Mouse (Mus musculus): ENCODE measurements around the gene Gga1. TPM values are rescaled to one million over a fixed set of nuclear protein-coding genes. Genes with fewer than 3 reads are reported as not detected.

Gga1 gene
- 37.3 and 42.0 TPM in 2 replicates for polyA plus RNA-seq (2014; fragmentation: Nextera tagmentation; extraction: Ambion mirVana)

DNA sequence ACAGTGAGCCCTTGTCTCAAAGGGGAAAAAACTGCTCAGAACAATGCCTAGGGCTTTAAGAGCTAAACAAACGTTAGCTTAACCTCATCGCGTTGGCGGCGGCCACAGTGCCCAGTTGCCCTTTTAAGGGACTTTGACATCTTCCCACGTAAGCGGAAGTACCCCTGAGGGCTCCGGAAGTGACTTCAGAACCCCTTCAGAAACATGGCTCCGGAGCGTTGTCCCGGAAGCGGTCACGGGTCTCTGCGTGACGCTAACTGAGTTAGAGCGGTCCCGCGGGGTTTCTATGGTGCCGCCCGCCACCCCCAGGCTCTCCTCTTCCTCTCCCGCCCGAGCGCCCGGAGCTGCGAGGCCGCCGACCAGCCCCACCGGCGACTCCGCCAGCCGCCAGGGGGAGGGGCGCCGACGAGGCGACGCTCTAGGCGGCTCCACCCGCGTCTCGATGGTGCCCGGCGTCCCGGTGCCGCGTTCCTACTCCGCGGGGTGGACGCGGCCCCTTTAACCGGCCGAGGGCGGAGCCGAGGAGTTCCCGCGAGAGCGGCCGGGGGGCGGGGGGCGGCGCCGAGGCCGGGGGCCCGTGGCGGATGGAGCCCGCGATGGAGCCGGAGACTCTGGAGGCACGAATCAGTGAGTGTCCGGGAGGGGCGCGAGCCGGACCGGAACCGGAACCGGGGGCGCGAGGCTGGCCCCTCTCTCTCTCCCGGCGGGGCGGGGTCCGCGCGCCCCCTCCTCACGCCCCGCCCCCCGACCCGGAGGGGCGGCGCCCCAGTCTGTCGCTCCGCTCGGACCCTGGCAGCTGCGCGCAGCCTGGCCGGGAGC, at the start of gene Gga1:
Gga1 (plus strand) TSS at position 200 of the 819 bp plus-strand sequence.
- peak within 1 kb of the TSS; percentile 64 for H3K4me3 ChIP-seq (replicated peaks; ENCODE audit: low read depth, low read length)
- ATAC-seq (ENCODE audit: low FRiP score, low TSS enrichment), result peak; percentile 92
- H3K27ac ChIP-seq (replicated peaks; ENCODE audit: low read depth, low read length), result peak within 1 kb of the TSS; percentile 98
- peaks cover 12% of the 10 kb centered on the region for H3K36me3 ChIP-seq (ENCODE audit: control insufficient read depth, insufficient read depth, low read length)
- peak within 1 kb of the TSS; percentile 89 for H3K9ac ChIP-seq (replicated peaks; ENCODE audit: low read length)
- under 1% methylated on average over 88 of the region's 95 CpGs for WGBS
- peak; percentile 99 for DNase-seq
- H3K27me3 ChIP-seq (ENCODE audit: control insufficient read depth, insufficient read depth, low read length), result no peaks in the 10 kb centered on the region
- peaks cover 15% of the 10 kb centered on the region for H3K4me1 ChIP-seq (ENCODE audit: control insufficient read depth, insufficient read depth, low read length)
- H3K9me3 ChIP-seq (ENCODE audit: control insufficient read depth, low read length), result no peaks in the 10 kb centered on the region
- H3K4me2 ChIP-seq (ENCODE audit: low read length), result peak within 1 kb of the TSS; percentile 88

DNA sequence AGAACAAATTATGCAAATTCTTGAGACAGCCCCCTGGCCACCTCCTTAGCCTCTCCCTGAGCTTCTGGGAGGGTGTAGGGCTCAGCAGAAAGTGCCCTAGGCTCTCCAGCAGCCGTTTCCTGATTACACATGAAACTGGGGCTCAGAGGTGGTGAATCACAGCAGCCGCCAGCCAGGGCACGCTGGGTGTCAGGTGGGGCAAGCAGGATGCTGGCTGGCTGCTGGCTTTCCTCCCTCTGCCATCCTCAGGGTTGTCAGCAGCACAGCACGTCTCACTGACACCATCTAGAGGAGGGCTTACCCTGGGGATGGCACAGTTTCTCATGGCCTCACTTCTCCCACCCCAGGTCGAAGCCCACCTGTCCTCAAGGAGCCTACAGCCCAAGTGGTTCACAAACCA, 48.7 kb upstream of the Gga1 start:
- Histone ChIP-seq H3K4me3 (replicated peaks; ENCODE audit: low read depth, low read length) (no peak overlapping the region), H3K27me3 (ENCODE audit: control insufficient read depth, insufficient read depth, low read length) (0 out of 2 replicates have a peak, but pooled peaks cover 11% of the 10 kb centered on the region), H3K9ac (replicated peaks; ENCODE audit: low read length) (no peak overlapping the region; the same call in 1 of the 2 replicates), H3K27ac (replicated peaks; ENCODE audit: low read depth, low read length) (no peak overlapping the region), H3K4me1 (ENCODE audit: control insufficient read depth, insufficient read depth, low read length) (peaks cover 8% of the 10 kb centered on the region; the same call in 1 of the 2 replicates), H3K36me3 (ENCODE audit: control insufficient read depth, insufficient read depth, low read length) (no peaks in the 10 kb centered on the region), H3K4me2 (ENCODE audit: low read length) (no peak overlapping the region), H3K9me3 (ENCODE audit: control insufficient read depth, low read length) (no peaks in the 10 kb centered on the region)
- no peak for DNase-seq
- 19% methylated on average over 5 of the region's 5 CpGs for WGBS
- ATAC-seq (ENCODE audit: low FRiP score, low TSS enrichment), result no peak

DNA sequence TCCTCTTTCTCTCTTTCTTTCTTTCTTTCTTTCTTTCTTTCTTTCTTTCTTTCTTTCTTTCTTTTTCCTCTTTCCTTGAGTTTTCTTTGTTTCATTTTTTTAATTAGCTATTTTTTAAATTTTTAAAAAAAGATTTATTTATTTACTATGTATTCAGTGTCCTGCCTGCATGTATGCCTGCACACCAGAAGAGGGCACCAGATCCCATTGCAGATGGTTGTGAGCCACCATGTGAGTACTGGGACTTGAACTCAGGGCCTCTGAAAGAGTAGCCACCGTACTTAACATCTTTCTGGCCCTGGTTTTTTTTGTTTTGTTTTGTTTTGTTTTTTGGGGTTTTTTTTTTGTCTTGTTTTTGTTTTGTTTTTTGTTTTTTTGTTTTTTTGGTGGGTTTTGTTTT, 47.4 kb upstream of the Gga1 start:
- Histone ChIP-seq H3K27me3 (ENCODE audit: control insufficient read depth, insufficient read depth, low read length) (0 out of 2 replicates have a peak, but pooled peaks cover 9% of the 10 kb centered on the region), H3K4me3 (replicated peaks; ENCODE audit: low read depth, low read length) (no peak overlapping the region), H3K9me3 (ENCODE audit: control insufficient read depth, low read length) (no peaks in the 10 kb centered on the region), H3K9ac (replicated peaks; ENCODE audit: low read length) (no peak overlapping the region), H3K36me3 (ENCODE audit: control insufficient read depth, insufficient read depth, low read length) (no peaks in the 10 kb centered on the region), H3K27ac (replicated peaks; ENCODE audit: low read depth, low read length) (no peak overlapping the region), H3K4me2 (ENCODE audit: low read length) (no peak overlapping the region), H3K4me1 (ENCODE audit: control insufficient read depth, insufficient read depth, low read length) (peaks cover 11% of the 10 kb centered on the region; the same call in 1 of the 2 replicates)
- ATAC-seq (ENCODE audit: low FRiP score, low TSS enrichment), result no peak
- whole genome bisulfite sequencing, result 88% methylated on average over 1 of the region's 1 CpGs
- no peak for DNase-seq

DNA sequence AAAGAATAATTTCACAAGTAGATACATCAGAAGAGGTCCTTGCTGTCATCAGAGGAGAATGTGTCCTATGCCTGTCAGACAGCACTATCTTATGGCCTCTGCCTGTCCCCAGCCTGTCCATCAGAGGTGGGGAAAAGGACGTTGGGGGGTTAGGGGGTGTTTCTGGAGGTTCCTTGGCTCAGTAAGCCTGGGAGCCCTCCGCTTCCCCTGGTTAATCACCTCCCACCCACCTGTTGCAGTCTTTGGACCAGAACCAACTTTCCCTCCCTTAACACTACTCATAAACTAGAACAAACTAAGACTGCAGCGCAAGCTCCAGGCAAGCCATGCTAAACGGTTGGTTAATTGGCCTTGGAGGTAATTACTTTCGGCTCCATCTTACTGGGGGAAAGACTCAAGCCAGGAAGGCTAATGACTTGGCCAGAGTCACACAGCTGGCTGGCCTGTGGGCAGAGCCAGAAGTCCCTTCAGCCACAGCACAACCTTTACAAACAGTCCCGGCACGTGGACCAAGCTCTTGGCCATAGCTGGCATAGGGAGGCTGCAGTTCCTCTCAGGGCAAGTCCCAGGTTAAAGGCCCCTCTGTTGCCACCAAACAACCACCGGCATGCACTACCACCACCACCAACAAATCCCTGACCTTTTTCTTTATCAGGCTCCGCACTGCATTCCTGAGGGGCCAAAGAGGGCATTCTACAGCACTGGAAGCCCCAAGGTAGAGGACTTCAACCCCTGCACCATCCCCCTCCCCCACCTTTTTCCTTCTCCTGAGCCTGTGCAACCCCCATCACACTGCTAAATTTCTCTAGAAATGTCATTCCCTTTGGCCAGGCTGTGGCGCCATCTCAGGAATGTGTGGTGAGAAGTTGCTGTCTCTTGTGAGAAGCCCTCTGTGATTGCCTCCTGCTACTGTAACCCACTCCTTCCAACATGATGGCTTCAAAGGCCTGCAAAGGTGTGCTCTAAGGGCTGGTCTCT, 46.0 kb upstream of the Gga1 start:
- Histone ChIP-seq H3K4me2 (ENCODE audit: low read length) (no peak overlapping the region), H3K27me3 (ENCODE audit: control insufficient read depth, insufficient read depth, low read length) (0 out of 2 replicates have a peak, but pooled peaks cover 5% of the 10 kb centered on the region), H3K27ac (replicated peaks; ENCODE audit: low read depth, low read length) (no peak overlapping the region), H3K4me3 (replicated peaks; ENCODE audit: low read depth, low read length) (no peak overlapping the region), H3K9me3 (ENCODE audit: control insufficient read depth, low read length) (no peaks in the 10 kb centered on the region), H3K9ac (replicated peaks; ENCODE audit: low read length) (no peak overlapping the region), H3K4me1 (ENCODE audit: control insufficient read depth, insufficient read depth, low read length) (peaks cover 19% of the 10 kb centered on the region; the same call in 1 of the 2 replicates), H3K36me3 (ENCODE audit: control insufficient read depth, insufficient read depth, low read length) (no peaks in the 10 kb centered on the region)
- ATAC-seq (ENCODE audit: low FRiP score, low TSS enrichment) (no peak), DNase-seq (no peak)
- WGBS, result 78% methylated on average over 10 of the region's 10 CpGs

DNA sequence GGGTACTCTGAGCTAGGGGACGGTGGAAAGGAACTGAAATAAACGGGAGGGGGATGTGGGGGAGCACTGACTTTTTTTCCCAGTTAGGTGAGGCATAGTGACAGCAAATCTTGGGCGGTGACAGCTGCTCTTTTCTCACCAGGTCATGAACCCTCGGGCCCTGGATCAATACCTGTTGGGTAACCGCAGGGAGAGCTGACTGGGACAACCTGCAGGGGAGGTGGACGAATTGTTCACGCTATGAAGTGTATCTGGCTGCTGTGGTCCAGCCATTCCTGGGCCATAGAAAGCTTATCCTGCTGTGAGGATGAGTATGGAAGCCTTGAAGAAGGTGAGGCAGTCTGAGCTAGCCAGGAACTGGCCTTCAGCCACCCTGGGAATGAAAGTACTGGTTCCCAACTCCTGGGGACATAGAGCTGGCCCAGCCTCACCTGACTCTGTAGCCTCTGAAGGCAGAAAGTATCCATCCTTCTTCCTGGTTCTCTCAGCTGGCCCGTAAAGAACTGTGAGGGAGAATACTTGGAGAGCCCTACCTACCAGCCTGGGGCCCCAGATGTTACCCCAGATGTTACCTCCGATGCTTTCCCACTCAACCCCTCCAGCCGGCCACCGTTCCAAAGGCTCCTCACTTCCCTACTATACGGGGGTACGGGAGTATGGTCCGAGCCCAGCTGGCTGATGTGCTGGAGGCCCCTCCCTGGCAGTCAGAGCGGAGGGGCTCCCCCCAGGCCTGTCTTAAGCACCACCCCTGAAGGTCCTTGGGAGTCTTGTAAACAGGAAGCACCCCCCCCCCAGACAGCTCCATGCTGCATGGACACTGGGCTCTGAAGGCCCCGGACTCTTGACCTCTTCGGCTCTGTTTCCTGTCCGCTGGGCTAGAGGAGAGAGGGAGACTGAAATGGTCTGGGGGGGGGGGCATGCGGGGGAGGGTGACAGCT, 45.0 kb upstream of the Gga1 start:
- DNase-seq (no peak), ATAC-seq (ENCODE audit: low FRiP score, low TSS enrichment) (no peak; the same call in 1 of the 2 replicates)
- Histone ChIP-seq H3K27me3 (ENCODE audit: control insufficient read depth, insufficient read depth, low read length) (0 out of 2 replicates have a peak, but pooled peaks cover 5% of the 10 kb centered on the region), H3K9ac (replicated peaks; ENCODE audit: low read length) (no peak overlapping the region), H3K4me2 (ENCODE audit: low read length) (no peak overlapping the region), H3K27ac (replicated peaks; ENCODE audit: low read depth, low read length) (peak overlapping the region; percentile 60; the same call in 1 of the 2 replicates), H3K4me3 (replicated peaks; ENCODE audit: low read depth, low read length) (no peak overlapping the region), H3K4me1 (ENCODE audit: control insufficient read depth, insufficient read depth, low read length) (peaks cover 21% of the 10 kb centered on the region; the same call in 1 of the 2 replicates), H3K36me3 (ENCODE audit: control insufficient read depth, insufficient read depth, low read length) (no peaks in the 10 kb centered on the region), H3K9me3 (ENCODE audit: control insufficient read depth, low read length) (no peaks in the 10 kb centered on the region)
- WGBS, result 54% methylated on average over 19 of the region's 19 CpGs

DNA sequence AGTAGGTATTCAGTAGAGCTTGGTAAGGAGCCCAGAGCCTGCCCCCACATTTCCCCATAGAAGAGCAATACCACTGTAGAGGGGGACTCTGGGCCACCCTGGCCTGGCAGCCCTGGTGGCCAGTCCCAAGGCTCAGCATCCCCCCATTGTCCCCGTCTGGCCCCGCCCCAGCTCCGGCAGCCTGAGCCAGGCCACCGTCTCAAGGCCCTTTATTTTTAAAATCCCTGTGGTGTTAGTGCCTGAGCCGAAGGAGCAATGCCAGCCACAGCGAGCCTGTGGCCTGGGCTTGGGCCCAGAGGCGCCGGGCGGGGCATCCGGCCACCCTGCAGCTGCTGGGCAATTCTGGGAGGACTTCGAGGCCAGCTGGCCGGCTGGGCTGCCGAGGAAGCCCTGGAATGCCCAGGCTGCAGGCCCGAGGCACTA, 44.3 kb upstream of the Gga1 start:
- Histone ChIP-seq H3K9me3 (ENCODE audit: control insufficient read depth, low read length) (no peaks in the 10 kb centered on the region), H3K9ac (replicated peaks; ENCODE audit: low read length) (no peak overlapping the region), H3K36me3 (ENCODE audit: control insufficient read depth, insufficient read depth, low read length) (no peaks in the 10 kb centered on the region), H3K4me1 (ENCODE audit: control insufficient read depth, insufficient read depth, low read length) (peaks cover 21% of the 10 kb centered on the region; the same call in 1 of the 2 replicates), H3K27me3 (ENCODE audit: control insufficient read depth, insufficient read depth, low read length) (no peaks in the 10 kb centered on the region), H3K4me3 (replicated peaks; ENCODE audit: low read depth, low read length) (no peak overlapping the region), H3K4me2 (ENCODE audit: low read length) (no peak overlapping the region), H3K27ac (replicated peaks; ENCODE audit: low read depth, low read length) (peak overlapping the region; percentile 60; the same call in 1 of the 2 replicates)
- DNase-seq (peak; percentile 69), ATAC-seq (ENCODE audit: low FRiP score, low TSS enrichment) (peak; percentile 65; the same call in 1 of the 2 replicates)
- 6% methylated on average over 14 of the region's 14 CpGs for WGBS

DNA sequence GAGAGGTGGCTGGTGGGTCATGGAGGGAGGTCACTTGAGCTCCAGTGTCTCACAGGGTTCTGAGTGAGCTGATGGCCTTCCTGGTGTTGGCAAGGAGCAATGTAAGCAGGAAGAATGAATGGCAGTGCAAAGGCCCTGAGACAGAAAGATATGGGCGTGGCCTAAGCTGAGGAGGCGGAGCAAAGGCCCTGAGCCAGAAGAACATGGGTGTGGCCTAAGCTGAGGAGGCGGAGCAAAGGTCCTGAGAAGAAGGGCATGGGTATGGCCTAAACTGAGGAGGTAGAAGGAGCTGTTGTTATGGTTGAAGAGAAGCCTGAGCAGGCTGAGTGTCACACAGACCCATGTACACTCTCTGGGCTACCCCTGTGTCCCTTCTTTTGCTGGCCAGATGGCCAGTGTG, 43.4 kb upstream of the Gga1 start:
- Histone ChIP-seq H3K9me3 (ENCODE audit: control insufficient read depth, low read length) (no peaks in the 10 kb centered on the region), H3K4me1 (ENCODE audit: control insufficient read depth, insufficient read depth, low read length) (peaks cover 17% of the 10 kb centered on the region; the same call in 1 of the 2 replicates), H3K27me3 (ENCODE audit: control insufficient read depth, insufficient read depth, low read length) (no peaks in the 10 kb centered on the region), H3K36me3 (ENCODE audit: control insufficient read depth, insufficient read depth, low read length) (no peaks in the 10 kb centered on the region), H3K4me3 (replicated peaks; ENCODE audit: low read depth, low read length) (no peak overlapping the region), H3K9ac (replicated peaks; ENCODE audit: low read length) (no peak overlapping the region), H3K4me2 (ENCODE audit: low read length) (no peak overlapping the region), H3K27ac (replicated peaks; ENCODE audit: low read depth, low read length) (no peak overlapping the region)
- DNase-seq (no peak), ATAC-seq (ENCODE audit: low FRiP score, low TSS enrichment) (no peak)
- WGBS, result 89% methylated on average over 3 of the region's 3 CpGs

Measured in midbrain, embryonic 14.5 days (tissue).